Mouse (Mus musculus): Measurements from ENCODE around the gene Gucy2c.
"Not testable (repeated sequence)": the region's sequence is repeated elsewhere in the genome, so short reads cannot be mapped to it uniquely, and the experiment has no call there.

Gucy2c gene

GRCm38 (mm10) chr6:136803739-136804633, 22.4 kb upstream of the Gucy2c start, which contains the start of gene Hist4h4:
TSS of gene Hist4h4 (minus strand) at chr6:136804415.
- peak; percentile 99 for DNase-seq (ENCODE audit: low read depth)

GRCm38 (mm10) chr6:136803093-136803738, 21.7 kb upstream of the Gucy2c start:
- DNase-seq (ENCODE audit: low read depth): peak; percentile 46

- DNase-seq (ENCODE audit: low read depth): no peak
Observed at GRCm38 (mm10) chr6:136801274-136801673, 19.7 kb upstream of the Gucy2c start.

- DNase-seq (ENCODE audit: low read depth): no peak
Observed at GRCm38 (mm10) chr6:136800710-136801109, 19.1 kb upstream of the Gucy2c start.

GRCm38 (mm10) chr6:136797874-136798693, 16.5 kb upstream of the Gucy2c start:
- not testable (repeated sequence) for DNase-seq (ENCODE audit: low read depth)

GRCm38 (mm10) chr6:136795850-136796249, 14.3 kb upstream of the Gucy2c start:
- no peak for DNase-seq (ENCODE audit: low read depth)

GRCm38 (mm10) chr6:136795110-136795509, 13.5 kb upstream of the Gucy2c start:
- DNase-seq (ENCODE audit: low read depth): no peak

- no peak for DNase-seq (ENCODE audit: low read depth)
Observed at GRCm38 (mm10) chr6:136793831-136794525, 12.4 kb upstream of the Gucy2c start.

- DNase-seq (ENCODE audit: low read depth): no peak
Observed at GRCm38 (mm10) chr6:136792884-136793758, 11.6 kb upstream of the Gucy2c start.

- DNase-seq (ENCODE audit: low read depth): no peak
Observed at GRCm38 (mm10) chr6:136789391-136789971, 7.9 kb upstream of the Gucy2c start.

GRCm38 (mm10) chr6:136782761-136783160, 1.2 kb upstream of the Gucy2c start:
- DNase-seq (ENCODE audit: low read depth): no peak

- DNase-seq (ENCODE audit: low read depth): no peak
Observed at GRCm38 (mm10) chr6:136782146-136782545, 581 bp upstream of the Gucy2c start.

GRCm38 (mm10) chr6:136776392-136776791, 5.2 kb downstream of the Gucy2c start:
- DNase-seq (ENCODE audit: low read depth): no peak

GRCm38 (mm10) chr6:136769859-136770258, 11.7 kb downstream of the Gucy2c start:
- DNase-seq (ENCODE audit: low read depth): no peak

GRCm38 (mm10) chr6:136769143-136769542, 12.4 kb downstream of the Gucy2c start:
- DNase-seq (ENCODE audit: low read depth): no peak

GRCm38 (mm10) chr6:136763912-136764311, 17.7 kb downstream of the Gucy2c start:
- DNase-seq (ENCODE audit: low read depth): no peak

- no peak for DNase-seq (ENCODE audit: low read depth)
Observed at GRCm38 (mm10) chr6:136750567-136750966, 31.0 kb downstream of the Gucy2c start.

- no peak for DNase-seq (ENCODE audit: low read depth)
Observed at GRCm38 (mm10) chr6:136745586-136745985, 36.0 kb downstream of the Gucy2c start.

- no peak for DNase-seq (ENCODE audit: low read depth)
Observed at GRCm38 (mm10) chr6:136743729-136744128, 37.8 kb downstream of the Gucy2c start.
